Mouse (Mus musculus) neural tube, embryonic 11.5 days (tissue): ENCODE measurements at regions not wholly inside any gene's neighbourhood (a gene's known extent, or its start where the extent isn't known, plus 50 kb on each side); places are given as distances from the start of the nearest gene placed in this dataset.

Experiments used
- ATAC-seq: fragments of 200-750 bp; cut with Nextera tagmentation; 2 replicates; pipeline ENCODE4 v1.8.0; 2017; ENCODE audit warnings: moderate number of reproducible peaks, mild to moderate bottlenecking, moderate TSS enrichment, moderate library complexity; ENCODE audit not compliant: insufficient read depth, low FRiP score, low TSS enrichment
- DNase-seq: peaks from one replicate; pipeline ENCODE4 v3.0.0-alpha.2; 2015; ENCODE audit warnings: low spot score
- H3K27ac ChIP-seq: fragments of 300-500 bp; sonication (generic); 2 replicates; pipeline ENCODE4 v1.5.1; 2014; ENCODE audit warnings: low read depth, mild to moderate bottlenecking, low read length
- H3K27me3 ChIP-seq: fragments of 300-500 bp; sonication (generic); 2 replicates; pipeline ENCODE4 v1.6.1; 2014; ENCODE audit warnings: mild to moderate bottlenecking, low read length, mixed read lengths; ENCODE audit not compliant: control insufficient read depth, insufficient read depth
- H3K36me3 ChIP-seq: fragments of 300-500 bp; sonication (generic); 2 replicates; pipeline ENCODE4 v1.6.1; 2014; ENCODE audit warnings: mild to moderate bottlenecking, low read length, moderate library complexity, mixed read lengths; ENCODE audit not compliant: control insufficient read depth, insufficient read depth
- H3K4me1 ChIP-seq: fragments of 300-500 bp; sonication (generic); 2 replicates; pipeline ENCODE4 v1.6.1; 2014; ENCODE audit warnings: low read length, mixed read lengths; ENCODE audit not compliant: control insufficient read depth, insufficient read depth
- H3K4me2 ChIP-seq: fragments of 300-500 bp; sonication (generic); 2 replicates; pipeline ENCODE4 v1.6.1; 2014; ENCODE audit warnings: low read depth, mild to moderate bottlenecking, moderate library complexity
- H3K4me3 ChIP-seq: fragments of 300-500 bp; sonication (generic); 2 replicates; pipeline ENCODE4 v1.5.1; 2014; ENCODE audit warnings: low read depth, low read length
- H3K9ac ChIP-seq: fragments of 300-500 bp; sonication (generic); 2 replicates; pipeline ENCODE4 v1.6.1; 2014; ENCODE audit warnings: mild to moderate bottlenecking, low read length
- H3K9me3 ChIP-seq: fragments of 300-500 bp; sonication (generic); 2 replicates; pipeline ENCODE4 v1.6.1; 2016; ENCODE audit warnings: low read length; ENCODE audit not compliant: control insufficient read depth
- WGBS: fragments of 180-500 bp; shearing (Covaris S2); extraction: QIAGEN DNeasy Blood & Tissue Kit; methylation state at CpG from one replicate; pipeline ENCODE4 v1.1.7; 2014; 5-methylcytosine and 5-hydroxymethylcytosine counted together

GRCm38 (mm10) chr14:58387348-58388000, 317.1 kb downstream of the Fgf9 start:
- H3K9ac ChIP-seq: no peak overlapping the region
- 72% methylated on average over 9 of the region's 9 CpGs for WGBS

GRCm38 (mm10) chr14:58375056-58375455, 304.7 kb downstream of the Fgf9 start:
- no peak overlapping the region for H3K4me3 ChIP-seq
- H3K4me2 ChIP-seq: no peak overlapping the region
- no peak overlapping the region for H3K9ac ChIP-seq
- H3K27me3 ChIP-seq: no peaks in the 10 kb centered on the region
- ATAC-seq: no peak
- no peak for DNase-seq
- H3K4me1 ChIP-seq: no peaks in the 10 kb centered on the region
- H3K27ac ChIP-seq: no peak overlapping the region
- H3K9me3 ChIP-seq: no peaks in the 10 kb centered on the region
- no peaks in the 10 kb centered on the region for H3K36me3 ChIP-seq

More at GRCm38 (mm10) chr14:58387348-58388000, 317.1 kb downstream of the Fgf9 start:
- no peaks in the 10 kb centered on the region for H3K36me3 ChIP-seq
- no peaks in the 10 kb centered on the region for H3K9me3 ChIP-seq
- H3K27me3 ChIP-seq: no peaks in the 10 kb centered on the region
- H3K4me1 ChIP-seq: no peaks in the 10 kb centered on the region
- H3K27ac ChIP-seq: no peak overlapping the region
- H3K4me2 ChIP-seq: no peak overlapping the region
- no peak for DNase-seq
- ATAC-seq: no peak
- no peak overlapping the region for H3K4me3 ChIP-seq

- Histone ChIP-seq H3K9ac (no peak overlapping the region), H3K36me3 (no peaks in the 10 kb centered on the region), H3K4me2 (no peak overlapping the region), H3K9me3 (no peaks in the 10 kb centered on the region), H3K27me3 (no peaks in the 10 kb centered on the region), H3K4me1 (no peaks in the 10 kb centered on the region), H3K27ac (no peak overlapping the region), H3K4me3 (no peak overlapping the region)
- DNase-seq (no peak), ATAC-seq (no peak)
- WGBS: 79% methylated on average over 2 of the region's 2 CpGs
Observed at GRCm38 (mm10) chr14:58356824-58357223, 286.5 kb downstream of the Fgf9 start.

- no peak overlapping the region for H3K4me2 ChIP-seq
- ATAC-seq (no peak), DNase-seq (no peak)
- no peaks in the 10 kb centered on the region for H3K36me3 ChIP-seq
- no peaks in the 10 kb centered on the region for H3K9me3 ChIP-seq
- no peak overlapping the region for H3K4me3 ChIP-seq
- H3K4me1 ChIP-seq: no peaks in the 10 kb centered on the region
- no peaks in the 10 kb centered on the region for H3K27me3 ChIP-seq
- no peak overlapping the region for H3K27ac ChIP-seq
- H3K9ac ChIP-seq: no peak overlapping the region
Observed at GRCm38 (mm10) chr14:58352986-58353385, 282.6 kb downstream of the Fgf9 start.

- no peak for DNase-seq
- Histone ChIP-seq H3K9me3 (no peaks in the 10 kb centered on the region), H3K4me1 (no peaks in the 10 kb centered on the region), H3K9ac (no peak overlapping the region), H3K4me3 (no peak overlapping the region), H3K27ac (no peak overlapping the region), H3K4me2 (no peak overlapping the region), H3K27me3 (no peaks in the 10 kb centered on the region), H3K36me3 (no peaks in the 10 kb centered on the region)
- 90% methylated on average over 14 of the region's 14 CpGs for WGBS
- no peak for ATAC-seq
Observed at GRCm38 (mm10) chr14:58336148-58336547, 265.8 kb downstream of the Fgf9 start.

- Histone ChIP-seq H3K36me3 (no peaks in the 10 kb centered on the region), H3K4me2 (no peak overlapping the region), H3K27me3 (no peaks in the 10 kb centered on the region), H3K9me3 (no peaks in the 10 kb centered on the region), H3K4me1 (no peaks in the 10 kb centered on the region), H3K27ac (no peak overlapping the region), H3K4me3 (no peak overlapping the region), H3K9ac (no peak overlapping the region)
- DNase-seq (no peak), ATAC-seq (no peak)
- 83% methylated on average over 6 of the region's 6 CpGs for WGBS
Observed at GRCm38 (mm10) chr14:58323164-58323563, 252.8 kb downstream of the Fgf9 start.

GRCm38 (mm10) chr14:58322461-58322860, 252.1 kb downstream of the Fgf9 start:
- Histone ChIP-seq H3K9me3 (no peaks in the 10 kb centered on the region), H3K9ac (no peak overlapping the region), H3K27ac (no peak overlapping the region), H3K4me3 (no peak overlapping the region), H3K27me3 (no peaks in the 10 kb centered on the region), H3K36me3 (no peaks in the 10 kb centered on the region), H3K4me1 (no peaks in the 10 kb centered on the region), H3K4me2 (no peak overlapping the region)
- DNase-seq (no peak), ATAC-seq (no peak)
- WGBS: 69% methylated on average over 4 of the region's 4 CpGs

GRCm38 (mm10) chr14:58321875-58322274, 251.5 kb downstream of the Fgf9 start:
- Histone ChIP-seq H3K9ac (no peak overlapping the region), H3K4me2 (no peak overlapping the region), H3K4me1 (no peaks in the 10 kb centered on the region), H3K36me3 (no peaks in the 10 kb centered on the region), H3K27ac (no peak overlapping the region), H3K4me3 (no peak overlapping the region), H3K9me3 (no peaks in the 10 kb centered on the region), H3K27me3 (no peaks in the 10 kb centered on the region)
- WGBS: 77% methylated on average over 10 of the region's 10 CpGs
- no peak for ATAC-seq
- DNase-seq: no peak

GRCm38 (mm10) chr14:58321234-58321633, 250.9 kb downstream of the Fgf9 start:
- Histone ChIP-seq H3K9ac (no peak overlapping the region), H3K27me3 (no peaks in the 10 kb centered on the region), H3K36me3 (no peaks in the 10 kb centered on the region), H3K4me3 (no peak overlapping the region), H3K27ac (no peak overlapping the region), H3K4me2 (no peak overlapping the region), H3K9me3 (no peaks in the 10 kb centered on the region), H3K4me1 (no peaks in the 10 kb centered on the region)
- no peak for ATAC-seq
- 80% methylated on average over 5 of the region's 5 CpGs for WGBS
- DNase-seq: no peak
